8 mouse cellular contexts compared by ENCODE assay signal in the genomic region with DNA sequence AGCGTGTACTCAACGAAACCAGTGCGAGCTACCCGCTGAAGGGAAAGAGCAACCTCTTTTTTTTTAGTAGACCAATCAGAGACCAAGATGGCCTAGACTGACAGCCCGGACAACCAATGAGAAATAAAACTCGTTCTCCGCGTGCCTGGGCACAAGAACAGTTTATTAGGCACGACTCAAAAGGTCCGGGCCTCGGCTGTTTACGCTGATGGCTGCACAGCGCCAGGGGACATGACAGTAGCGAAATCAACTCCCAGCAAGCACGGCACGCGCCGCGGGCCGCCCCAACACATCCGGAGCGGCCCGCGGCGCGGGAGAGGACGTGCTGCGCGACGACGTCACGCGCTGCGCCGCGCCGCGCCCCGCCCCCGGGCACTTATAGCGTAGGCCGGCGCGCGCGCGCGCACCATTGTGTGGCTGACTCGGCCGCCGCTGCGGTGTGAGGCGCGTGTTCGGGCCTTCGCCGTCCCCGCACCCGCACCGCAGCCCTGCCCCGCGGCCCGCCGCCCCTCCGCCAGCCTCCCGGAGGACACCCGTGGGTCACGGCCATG. TPM values are rescaled to one million over a fixed set of nuclear protein-coding genes. Genes with fewer than 3 reads are reported as not detected.
DNase-seq lines count a peak whose midpoint lies in the region; ATAC-seq lines count a peak whose summit lies in the region.

A gene (plus strand): TSS at position 406 of the 551 bp plus-strand sequence.

- peak; percentile 93 for DNase-seq in adipocyte (ENCODE audit: low spot score)
- peak; percentile 94 for DNase-seq in embryo, embryonic 10 days (ENCODE audit: low spot score)
- DNase-seq in gastrocnemius, postnatal 10 days: peak; percentile 93
- peak; percentile 96 for DNase-seq in induced T-regulatory cell, adult 2 months (ENCODE audit: low read depth)
- DNase-seq in left cerebral cortex, adult 9 months (ENCODE audit: low spot score in 2 of 2): peak; percentile 78 to 94
- DNase-seq in right cerebral cortex, postnatal 14 days: peak; percentile 92
- DNase-seq in urinary bladder, postnatal 36 days (ENCODE audit: low spot score in 2 of 2): peak; percentile 83 to 85

- peak; percentile 65 for ATAC-seq in megakaryocyte progenitor cell, adult 5-6 weeks (replicated peaks; ENCODE audit: poor library complexity)

RNA-seq across cellular contexts. Expression of the gene that starts here (rescaled TPM):
- 10 to 100 TPM; 73.5 to 96.2 TPM for total RNA-seq in gastrocnemius, postnatal 10 days (2021)
- total RNA-seq in megakaryocyte progenitor cell, adult 5-6 weeks (2015): 239 and 254 TPM in 2 replicates
- total RNA-seq in megakaryocyte progenitor cell, adult 5-6 weeks (2017): 221 and 260 TPM in 2 replicates

Comparison
In these comparisons a context has a peak if more than half of its experiments do, and no peak if none do; other contexts are left out.
1. Peak in every context shown above with its lines: DNase-seq and ATAC-seq.